Mouse (Mus musculus) activated CD4-positive, CD25-positive, alpha-beta regulatory T cell, adult 4 months (primary cell): ENCODE measurements at regions not wholly inside any gene's neighbourhood (a gene's known extent, or its start where the extent isn't known, plus 50 kb on each side); places are given as distances from the start of the nearest gene placed in this dataset.

Experiments
- ATAC-seq: one replicate; pipeline ENCODE4 v1.8.0; 2017

GRCm38 (mm10) chr4:34499731-34500130 is 51.0 kb upstream of the Akirin2 start:
- ATAC-seq, result no peak
